ENCODE assay signal across 15 mouse cellular contexts in genomic region chr17:93198213-93198612, GRCm38 (mm10). TPM values are rescaled to one million over a fixed set of nuclear protein-coding genes. Genes with fewer than 3 reads are reported as not detected.
DNase-seq lines count a peak whose midpoint lies in the region; ATAC-seq lines count a peak whose summit lies in the region.
"Had no signal": no experiment of that assay in that cellular context is flagged by ENCODE, and none has a peak within 500 bp of the region (broad histone marks: within the 10 kb centered on the region; RNA-seq: fewer than 3 reads in every experiment).

No protein-coding gene starts in this region.

- ATAC-seq in hindbrain, embryonic 12.5 days (ENCODE audit: low FRiP score): no peak
- ATAC-seq in hindbrain, embryonic 14.5 days (ENCODE audit: low FRiP score): no peak
- no peak for ATAC-seq in neural tube, embryonic 13.5 days (ENCODE audit: low read depth)
- ATAC-seq in activated CD4-positive, CD25-positive, alpha-beta regulatory T cell, adult 4 months: no peak
- ATAC-seq: Patski had no signal

- H3K4me2 ChIP-seq in hindbrain, embryonic 12.5 days (replicated peaks): no peak overlapping the region
- H3K4me2 ChIP-seq in hindbrain, embryonic 14.5 days (replicated peaks): 0 out of 2 replicates have a peak overlapping the region, but pooled peaks have one; percentile 13
- peak overlapping the region; percentile 64 for H3K4me2 ChIP-seq in neural tube, embryonic 13.5 days

- H3K4me1 ChIP-seq in hindbrain, embryonic 10.5 days (replicated peaks): peaks cover 33% of the 10 kb centered on the region
- peaks cover 29% of the 10 kb centered on the region for H3K4me1 ChIP-seq in hindbrain, embryonic 12.5 days
- peaks cover 13% of the 10 kb centered on the region; the same call in 1 of the 2 replicates for H3K4me1 ChIP-seq in hindbrain, embryonic 14.5 days (replicated peaks; ENCODE audit: control insufficient read depth, insufficient read depth, low read length)
- H3K4me1 ChIP-seq in neural tube, embryonic 13.5 days (replicated peaks): peaks cover 47% of the 10 kb centered on the region

- DNase-seq in hindbrain, embryonic 10.5 days (ENCODE audit: low spot score): peak; percentile 32
- DNase-seq in adipocyte (ENCODE audit: low spot score): peak; percentile 7
- DNase-seq in hindbrain, embryonic 14.5 days (ENCODE audit: low spot score): peak; percentile 33
- DNase-seq in gastrocnemius, postnatal 25 days: no peak
- no peak for DNase-seq in right cerebral cortex, adult 18-20 months
- DNase-seq: heart, postnatal 36 days had no signal

- no peak overlapping the region for H3K4me3 ChIP-seq in hindbrain, embryonic 10.5 days
- no peak overlapping the region for H3K4me3 ChIP-seq in hindbrain, embryonic 12.5 days
- no peak overlapping the region for H3K4me3 ChIP-seq in hindbrain, embryonic 14.5 days (replicated peaks; ENCODE audit: low read length)
- no peak overlapping the region for H3K4me3 ChIP-seq in neural tube, embryonic 13.5 days

- H3K27ac ChIP-seq in hindbrain, embryonic 10.5 days: no peak overlapping the region
- no peak overlapping the region for H3K27ac ChIP-seq in hindbrain, embryonic 12.5 days
- H3K27ac ChIP-seq in hindbrain, embryonic 14.5 days: no peak overlapping the region; the same call in 1 of the 2 replicates
- 0 out of 2 replicates have a peak overlapping the region, but pooled peaks have one; percentile 18 for H3K27ac ChIP-seq in neural tube, embryonic 13.5 days (replicated peaks)
- H3K27ac ChIP-seq: forebrain, embryonic 12.5 days; kidney, postnatal 0 days; liver, embryonic 14.5 days had no signal

- 11% methylated on average over 4 of the region's 4 CpGs for WGBS in hindbrain, embryonic 10.5 days
- WGBS in hindbrain, embryonic 12.5 days: 11% methylated on average over 4 of the region's 4 CpGs
- 11% methylated on average over 4 of the region's 4 CpGs for WGBS in hindbrain, embryonic 14.5 days
- 11% methylated on average over 4 of the region's 4 CpGs for WGBS in neural tube, embryonic 13.5 days

- no peaks in the 10 kb centered on the region for H3K36me3 ChIP-seq in hindbrain, embryonic 10.5 days
- no peaks in the 10 kb centered on the region for H3K36me3 ChIP-seq in hindbrain, embryonic 12.5 days
- no peaks in the 10 kb centered on the region for H3K36me3 ChIP-seq in hindbrain, embryonic 14.5 days (replicated peaks; ENCODE audit: control insufficient read depth, insufficient read depth)
- H3K36me3 ChIP-seq in neural tube, embryonic 13.5 days: no peaks in the 10 kb centered on the region
- H3K36me3 ChIP-seq: forebrain, embryonic 12.5 days had no signal

- H3K9me3 ChIP-seq in hindbrain, embryonic 10.5 days: no peaks in the 10 kb centered on the region
- no peaks in the 10 kb centered on the region for H3K9me3 ChIP-seq in hindbrain, embryonic 12.5 days (replicated peaks)
- H3K9me3 ChIP-seq in hindbrain, embryonic 14.5 days (ENCODE audit: control insufficient read depth, low read length): no peaks in the 10 kb centered on the region
- H3K9me3 ChIP-seq in neural tube, embryonic 13.5 days: no peaks in the 10 kb centered on the region
- H3K9me3 ChIP-seq: forebrain, embryonic 12.5 days had no signal

- no peak overlapping the region for H3K9ac ChIP-seq in hindbrain, embryonic 12.5 days
- no peak overlapping the region for H3K9ac ChIP-seq in hindbrain, embryonic 14.5 days
- peak overlapping the region; percentile 18; the same call in 1 of the 2 replicates for H3K9ac ChIP-seq in neural tube, embryonic 13.5 days
- H3K9ac ChIP-seq: forebrain, embryonic 12.5 days; liver, embryonic 14.5 days had no signal

- H3K27me3 ChIP-seq in hindbrain, embryonic 10.5 days (ENCODE audit: insufficient read depth, poor library complexity, severe bottlenecking): peaks cover 57% of the 10 kb centered on the region
- peaks cover 54% of the 10 kb centered on the region for H3K27me3 ChIP-seq in hindbrain, embryonic 12.5 days
- peaks cover 53% of the 10 kb centered on the region for H3K27me3 ChIP-seq in hindbrain, embryonic 14.5 days (ENCODE audit: control insufficient read depth, insufficient read depth, low read length)
- H3K27me3 ChIP-seq in neural tube, embryonic 13.5 days: peaks cover 72% of the 10 kb centered on the region

RNA-seq across cellular contexts. Expression of gene Adcyap1, which starts 0.6 kb away (rescaled TPM):
- polyA plus RNA-seq in hindbrain, embryonic 10.5 days (2016; fragmentation: Nextera tagmentation; extraction: Ambion mirVana): 4.8 and 13.6 TPM in 2 replicates
- polyA plus RNA-seq in hindbrain, embryonic 12.5 days (2016; fragmentation: Nextera tagmentation; extraction: Ambion mirVana): 20.5 and 21.8 TPM in 2 replicates
- 27.9 and 38.2 TPM in 2 replicates for polyA plus RNA-seq in hindbrain, embryonic 14.5 days (2014; fragmentation: Nextera tagmentation; extraction: Ambion mirVana)
- 26.7 and 32.0 TPM in 2 replicates for polyA plus RNA-seq in neural tube, embryonic 13.5 days (2015; fragmentation: Nextera tagmentation; extraction: Ambion mirVana)
- under 1 TPM in 1 of 2 experiments, not detected in 1; 0.20 TPM for polyA plus RNA-seq in activated CD4-positive, CD25-positive, alpha-beta regulatory T cell, adult 4 months (2017; shearing (Covaris generic))
- not detected for total RNA-seq in gastrocnemius, postnatal 25 days (2021)
- total RNA-seq: heart, postnatal 36 days had no signal
- polyA plus RNA-seq: gonadal fat pad, adult 2 months; liver, embryonic 14.5 days; Patski; spleen, adult 2 months had no signal

Comparison
In these comparisons a context has a peak if more than half of its experiments do, and no peak if none do; other contexts are left out.
1. DNase-seq: peak in hindbrain, embryonic 10.5 days (single experiment), adipocyte (single experiment) and hindbrain, embryonic 14.5 days (single experiment); none in gastrocnemius, postnatal 25 days (single experiment) and right cerebral cortex, adult 18-20 months (single experiment).